In genomic region chr15:85672376-85672775, GRCm38 (mm10) we compare ENCODE assay signal across 8 mouse cellular contexts.
DNase-seq lines count a peak whose midpoint lies in the region; ATAC-seq and TF ChIP-seq lines count a peak whose summit lies in the region.
"Had no signal": no experiment of that assay in that cellular context is flagged by ENCODE, and none has a peak within 500 bp of the region (broad histone marks: within the 10 kb centered on the region; RNA-seq: fewer than 3 reads in every experiment).

No protein-coding gene starts in this region.

- 61% methylated on average over 3 of the region's 3 CpGs for WGBS in liver, embryonic 12.5 days (ENCODE audit: insufficient replicate concordance)
- WGBS in liver, embryonic 11.5 days = 71% methylated on average over 3 of the region's 3 CpGs
- WGBS in forebrain, embryonic 12.5 days = 82% methylated on average over 3 of the region's 3 CpGs
- WGBS in intestine, embryonic 16.5 days = 65% methylated on average over 3 of the region's 3 CpGs
- WGBS in olfactory bulb, adult 2 months = 4% methylated on average over 3 of the region's 3 CpGs

- no peak overlapping the region for H3K27ac ChIP-seq in liver, embryonic 12.5 days
- no peak overlapping the region for H3K27ac ChIP-seq in liver, embryonic 11.5 days (ENCODE audit: low read depth, low read length)
- H3K27ac ChIP-seq in forebrain, embryonic 12.5 days = no peak overlapping the region
- no peak overlapping the region for H3K27ac ChIP-seq in intestine, embryonic 16.5 days (ENCODE audit: low read length)
- peak overlapping the region; percentile 100 for H3K27ac ChIP-seq in olfactory bulb, adult 2 months (ENCODE audit: insufficient read depth, low read depth, low read length)

- no peak for TF ChIP-seq CTCF in olfactory bulb, adult 2 months (IDR thresholded peaks at IDR 0.05; ENCODE audit: insufficient read depth, low read depth, low read length)

- H3K4me1 ChIP-seq in liver, embryonic 12.5 days = no peaks in the 10 kb centered on the region
- H3K4me1 ChIP-seq in liver, embryonic 11.5 days (replicated peaks; ENCODE audit: control insufficient read depth, insufficient read depth, low read length) = peaks cover 6% of the 10 kb centered on the region; the same call in 1 of the 2 replicates
- H3K4me1 ChIP-seq in forebrain, embryonic 12.5 days = peaks cover 40% of the 10 kb centered on the region
- peaks cover 17% of the 10 kb centered on the region for H3K4me1 ChIP-seq in intestine, embryonic 16.5 days (ENCODE audit: control insufficient read depth, insufficient read depth, low read length)
- peaks cover 15% of the 10 kb centered on the region for H3K4me1 ChIP-seq in olfactory bulb, adult 2 months (ENCODE audit: control insufficient read depth, insufficient read depth, low read length)

- H3K9me3 ChIP-seq in liver, embryonic 12.5 days (replicated peaks) = no peaks in the 10 kb centered on the region
- no peaks in the 10 kb centered on the region for H3K9me3 ChIP-seq in liver, embryonic 11.5 days (ENCODE audit: control insufficient read depth, low read length)
- H3K9me3 ChIP-seq in forebrain, embryonic 12.5 days = no peaks in the 10 kb centered on the region
- no peaks in the 10 kb centered on the region for H3K9me3 ChIP-seq in intestine, embryonic 16.5 days (ENCODE audit: control insufficient read depth, low read length)

- no peak for TF ChIP-seq POLR2A in olfactory bulb, adult 2 months (IDR thresholded peaks at IDR 0.05; ENCODE audit: insufficient read depth, low read depth, low read length)

- peaks cover 87% of the 10 kb centered on the region for H3K27me3 ChIP-seq in liver, embryonic 12.5 days (replicated peaks)
- peaks cover 92% of the 10 kb centered on the region for H3K27me3 ChIP-seq in liver, embryonic 11.5 days (replicated peaks; ENCODE audit: control insufficient read depth, insufficient read depth, low read length)
- peaks cover 89% of the 10 kb centered on the region for H3K27me3 ChIP-seq in forebrain, embryonic 12.5 days
- H3K27me3 ChIP-seq in intestine, embryonic 16.5 days (replicated peaks; ENCODE audit: control insufficient read depth, insufficient read depth, low read length) = peaks cover 29% of the 10 kb centered on the region

- ATAC-seq in liver, embryonic 12.5 days = no peak
- ATAC-seq in liver, embryonic 11.5 days (replicated peaks; ENCODE audit: low FRiP score) = no peak
- no peak for ATAC-seq in forebrain, embryonic 12.5 days (ENCODE audit: low FRiP score)
- ATAC-seq in intestine, embryonic 16.5 days = no peak

- DNase-seq in liver, embryonic 11.5 days (ENCODE audit: low spot score) = no peak
- DNase-seq in layer of hippocampus, postnatal 25 days (ENCODE audit: extremely low spot score in 1 of 2, low spot score in 1 of 2) = no peak
- no peak for DNase-seq in cerebellum, adult 8-10 months
- DNase-seq: layer of hippocampus, adult 9-11 months had no signal

- H3K9ac ChIP-seq in liver, embryonic 12.5 days = no peak overlapping the region
- H3K9ac ChIP-seq in liver, embryonic 11.5 days (ENCODE audit: low read depth, low read length) = no peak overlapping the region
- peak overlapping the region; percentile 96 for H3K9ac ChIP-seq in forebrain, embryonic 12.5 days
- peak overlapping the region; percentile 92 for H3K9ac ChIP-seq in intestine, embryonic 16.5 days (ENCODE audit: low read depth, low read length)

- no peaks in the 10 kb centered on the region for H3K36me3 ChIP-seq in liver, embryonic 12.5 days
- no peaks in the 10 kb centered on the region for H3K36me3 ChIP-seq in liver, embryonic 11.5 days (ENCODE audit: control insufficient read depth, insufficient read depth, low read length)
- 0 out of 2 replicates have a peak, but pooled peaks cover 2% of the 10 kb centered on the region for H3K36me3 ChIP-seq in forebrain, embryonic 12.5 days (replicated peaks)
- no peaks in the 10 kb centered on the region for H3K36me3 ChIP-seq in intestine, embryonic 16.5 days (ENCODE audit: control insufficient read depth, insufficient read depth, low read length)

- H3K4me3 ChIP-seq in liver, embryonic 12.5 days = peak overlapping the region; percentile 52; the same call in 1 of the 2 replicates
- no peak overlapping the region for H3K4me3 ChIP-seq in liver, embryonic 11.5 days (ENCODE audit: low read depth, low read length)
- peak overlapping the region; percentile 82 for H3K4me3 ChIP-seq in forebrain, embryonic 12.5 days (replicated peaks)
- peak overlapping the region; percentile 79 for H3K4me3 ChIP-seq in intestine, embryonic 16.5 days (ENCODE audit: low read length)
- peak overlapping the region; percentile 93 for H3K4me3 ChIP-seq in olfactory bulb, adult 2 months (ENCODE audit: insufficient read depth, low read depth, low read length)

- peak overlapping the region; percentile 68; the same call in 1 of the 2 replicates for H3K4me2 ChIP-seq in liver, embryonic 12.5 days
- no peak overlapping the region for H3K4me2 ChIP-seq in liver, embryonic 11.5 days
- peak overlapping the region; percentile 76 for H3K4me2 ChIP-seq in forebrain, embryonic 12.5 days
- H3K4me2 ChIP-seq in intestine, embryonic 16.5 days (ENCODE audit: low read depth, low read length) = peak overlapping the region; percentile 78

Comparison
In these comparisons a context has a peak if more than half of its experiments do, and no peak if none do; other contexts are left out.
1. H3K9ac ChIP-seq: peak in forebrain, embryonic 12.5 days (single experiment) and intestine, embryonic 16.5 days (single experiment); none in liver, embryonic 12.5 days (single experiment) and liver, embryonic 11.5 days (single experiment).